Mouse (Mus musculus): ENCODE results near the gene Immt. TPM values are rescaled to one million over a fixed set of nuclear protein-coding genes. Genes with fewer than 3 reads are reported as not detected.

The Immt gene
- 310 and 335 TPM in 2 replicates for polyA plus RNA-seq (2015; fragmentation: Nextera tagmentation; extraction: Ambion mirVana)

- Histone ChIP-seq H3K4me2 (peak within 1 kb of the TSS; percentile 64), H3K36me3 (peaks cover 22% of the 10 kb centered on the region), H3K27ac (peak within 1 kb of the TSS; percentile 93), H3K27me3 (no peaks in the 10 kb centered on the region), H3K4me1 (replicated peaks) (peaks cover 15% of the 10 kb centered on the region), H3K9ac (peak within 1 kb of the TSS; percentile 76), H3K9me3 (replicated peaks) (no peaks in the 10 kb centered on the region), H3K4me3 (peak within 1 kb of the TSS; percentile 73)
- under 1% methylated on average over 64 of the region's 64 CpGs for WGBS
- peak; percentile 99 for ATAC-seq (replicated peaks; ENCODE audit: insufficient number of reproducible peaks, insufficient read depth, low FRiP score, low read depth)
Measured at GRCm38 (mm10) chr6:71830690-71831580, at the start of gene Immt. Gene Immt (plus strand): TSS chr6:71831331.

DNA sequence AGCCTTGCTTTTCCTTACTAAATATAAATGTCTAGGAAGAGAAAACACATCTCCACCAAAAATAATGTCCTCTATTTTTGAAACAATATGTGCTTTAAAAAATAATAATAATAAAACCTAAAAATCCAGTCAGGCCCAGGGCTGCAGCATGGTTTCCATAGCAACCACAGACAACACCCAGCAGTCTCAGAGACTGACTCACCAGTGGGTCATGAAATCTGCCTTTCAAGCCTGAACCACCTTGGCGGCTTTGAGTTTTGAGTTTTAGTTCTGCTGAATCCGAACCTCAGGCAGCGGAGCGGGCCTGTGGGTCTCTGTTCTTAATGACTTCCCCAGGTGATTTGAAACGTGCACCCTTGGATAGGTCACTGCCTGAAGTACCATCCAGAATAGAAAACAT, 48.0 kb upstream of the Immt start:
- H3K9me3 ChIP-seq (replicated peaks) = no peaks in the 10 kb centered on the region
- no peak overlapping the region for H3K4me3 ChIP-seq
- peaks cover 6% of the 10 kb centered on the region; the same call in 1 of the 2 replicates for H3K36me3 ChIP-seq
- no peaks in the 10 kb centered on the region for H3K27me3 ChIP-seq
- no peak overlapping the region for H3K27ac ChIP-seq
- no peak overlapping the region for H3K9ac ChIP-seq
- 90% methylated on average over 5 of the region's 5 CpGs for WGBS
- H3K4me1 ChIP-seq (replicated peaks) = peaks cover 12% of the 10 kb centered on the region
- no peak overlapping the region for H3K4me2 ChIP-seq
- no peak for ATAC-seq (replicated peaks; ENCODE audit: insufficient number of reproducible peaks, insufficient read depth, low FRiP score, low read depth)

DNA sequence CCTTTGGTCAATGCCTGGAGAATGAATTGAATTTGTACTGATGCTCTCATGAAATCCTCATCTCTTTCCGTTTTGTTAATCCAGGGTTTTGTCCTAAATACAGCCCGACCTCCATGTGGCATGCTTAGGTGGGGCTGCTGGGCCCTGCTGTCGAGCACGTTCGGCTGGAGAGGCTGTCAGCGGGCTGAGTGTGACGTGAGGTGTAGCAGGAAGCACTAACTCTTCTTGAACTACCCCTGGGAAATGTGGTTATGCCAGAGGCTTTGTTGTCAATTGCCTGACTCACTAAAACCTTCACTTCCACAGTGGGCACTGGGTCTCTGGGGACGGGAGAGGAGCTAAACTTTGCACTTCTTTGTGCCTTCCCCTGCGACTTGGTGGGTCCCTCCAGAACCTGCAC, 42.8 kb upstream of the Immt start:
- H3K4me3 ChIP-seq = no peak overlapping the region
- no peak overlapping the region for H3K9ac ChIP-seq
- no peaks in the 10 kb centered on the region for H3K9me3 ChIP-seq (replicated peaks)
- peak; percentile 70; the same call in 1 of the 2 replicates for ATAC-seq (replicated peaks; ENCODE audit: insufficient number of reproducible peaks, insufficient read depth, low FRiP score, low read depth)
- peak overlapping the region; percentile 6; the same call in 1 of the 2 replicates for H3K27ac ChIP-seq
- WGBS = 31% methylated on average over 9 of the region's 9 CpGs
- no peak overlapping the region for H3K4me2 ChIP-seq
- peaks cover 12% of the 10 kb centered on the region; the same call in 1 of the 2 replicates for H3K4me1 ChIP-seq (replicated peaks)
- H3K36me3 ChIP-seq = peaks cover 6% of the 10 kb centered on the region; the same call in 1 of the 2 replicates
- H3K27me3 ChIP-seq = no peaks in the 10 kb centered on the region

DNA sequence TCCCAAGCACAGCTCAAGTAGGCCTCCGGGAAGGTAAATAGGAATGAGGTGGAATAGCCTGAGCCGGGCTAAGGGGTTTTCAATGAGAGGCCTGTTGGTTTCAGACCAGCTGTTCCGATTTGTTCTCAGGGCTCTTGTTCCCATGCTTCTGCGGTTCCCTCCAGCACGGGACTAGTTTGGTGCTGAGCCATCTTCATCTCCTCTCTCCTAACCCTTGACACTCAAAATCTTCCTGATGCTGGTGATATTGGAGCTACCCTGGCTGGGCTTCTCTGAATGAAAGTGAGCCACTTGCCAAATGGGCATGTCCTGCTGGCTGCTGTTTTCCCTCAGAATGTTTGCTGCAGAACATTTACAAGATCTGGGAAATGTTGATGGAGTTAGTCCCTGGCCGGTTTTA, 39.4 kb upstream of the Immt start:
- Histone ChIP-seq H3K4me3 (no peak overlapping the region), H3K4me1 (replicated peaks) (peaks cover 13% of the 10 kb centered on the region; the same call in 1 of the 2 replicates), H3K36me3 (no peaks in the 10 kb centered on the region; the same call in 1 of the 2 replicates), H3K27me3 (no peaks in the 10 kb centered on the region), H3K9ac (no peak overlapping the region), H3K9me3 (replicated peaks) (no peaks in the 10 kb centered on the region), H3K27ac (no peak overlapping the region), H3K4me2 (no peak overlapping the region)
- 87% methylated on average over 6 of the region's 6 CpGs for WGBS
- ATAC-seq (replicated peaks; ENCODE audit: insufficient number of reproducible peaks, insufficient read depth, low FRiP score, low read depth) = no peak

- Histone ChIP-seq H3K4me3 (no peak overlapping the region), H3K4me2 (no peak overlapping the region), H3K9me3 (replicated peaks) (no peaks in the 10 kb centered on the region), H3K4me1 (replicated peaks) (peaks cover 9% of the 10 kb centered on the region), H3K27ac (no peak overlapping the region), H3K27me3 (no peaks in the 10 kb centered on the region), H3K9ac (no peak overlapping the region), H3K36me3 (no peaks in the 10 kb centered on the region; the same call in 1 of the 2 replicates)
- WGBS = 66% methylated on average over 3 of the region's 3 CpGs
- ATAC-seq (replicated peaks; ENCODE audit: insufficient number of reproducible peaks, insufficient read depth, low FRiP score, low read depth) = no peak
Measured at GRCm38 (mm10) chr6:71799391-71799790, 31.7 kb upstream of the Immt start.

DNA sequence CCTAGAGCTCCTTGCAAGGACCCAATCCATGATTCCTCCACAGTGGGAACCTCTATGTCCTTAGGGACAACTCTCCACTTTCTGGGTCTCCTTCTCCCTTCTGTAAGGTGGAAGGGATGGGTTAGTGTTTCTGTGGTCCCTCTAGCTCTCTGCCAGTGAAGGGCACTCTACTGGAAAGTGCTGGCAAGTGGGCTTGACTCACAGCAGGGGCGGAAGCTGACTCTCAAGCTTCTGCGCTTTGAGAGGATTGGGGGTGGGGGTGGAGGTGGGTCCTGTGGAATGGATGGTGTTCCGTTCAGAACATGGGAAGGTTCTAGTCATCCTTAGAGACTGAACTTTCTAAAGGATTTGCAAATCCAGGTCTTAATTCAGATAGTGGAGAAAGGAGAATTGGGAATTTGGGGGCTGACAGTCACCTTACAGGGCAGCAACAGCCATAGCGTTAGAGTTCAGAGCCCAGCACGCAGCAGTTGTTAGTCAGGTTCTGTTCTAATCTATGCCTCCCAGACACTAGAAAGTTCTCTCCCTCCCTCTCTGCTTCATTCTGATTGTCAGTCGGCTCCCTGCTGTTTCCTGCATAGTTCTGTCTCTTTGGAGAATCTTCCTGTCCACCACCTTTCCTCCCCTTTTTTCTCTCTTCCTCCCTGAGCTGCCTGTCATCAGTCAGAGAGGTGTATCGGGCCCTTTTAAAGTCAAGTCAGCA, 30.0 kb upstream of the Immt start:
- H3K4me1 ChIP-seq (replicated peaks) = peaks cover 26% of the 10 kb centered on the region
- H3K9me3 ChIP-seq (replicated peaks) = no peaks in the 10 kb centered on the region
- 59% methylated on average over 7 of the region's 7 CpGs for WGBS
- H3K27me3 ChIP-seq = no peaks in the 10 kb centered on the region
- no peak overlapping the region for H3K27ac ChIP-seq
- no peaks in the 10 kb centered on the region for H3K36me3 ChIP-seq
- H3K9ac ChIP-seq = no peak overlapping the region
- no peak for ATAC-seq (replicated peaks; ENCODE audit: insufficient number of reproducible peaks, insufficient read depth, low FRiP score, low read depth)
- H3K4me3 ChIP-seq = no peak overlapping the region
- H3K4me2 ChIP-seq = no peak overlapping the region

DNA sequence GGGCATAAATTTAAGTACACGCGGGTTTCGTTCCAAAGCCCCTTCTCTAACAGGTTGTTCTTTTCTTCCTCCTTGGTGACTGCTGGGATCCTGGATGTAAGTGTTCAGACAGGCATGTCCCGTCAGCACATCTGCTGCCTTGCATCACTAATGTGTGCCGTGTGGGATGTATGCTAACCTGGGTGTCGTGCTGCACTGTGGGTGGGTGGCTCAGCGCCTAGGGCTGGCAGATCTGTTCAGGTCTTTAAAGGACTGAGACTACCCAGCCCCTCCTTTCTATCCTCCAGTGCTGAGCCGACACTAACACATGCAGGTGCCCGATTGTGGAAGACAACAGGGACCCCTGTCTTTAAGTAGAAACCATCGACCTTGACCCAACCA, 29.4 kb upstream of the Immt start:
- Histone ChIP-seq H3K4me1 (replicated peaks) (peaks cover 25% of the 10 kb centered on the region), H3K27me3 (no peaks in the 10 kb centered on the region), H3K36me3 (no peaks in the 10 kb centered on the region), H3K4me3 (no peak overlapping the region), H3K4me2 (no peak overlapping the region), H3K9ac (no peak overlapping the region), H3K27ac (no peak overlapping the region), H3K9me3 (replicated peaks) (no peaks in the 10 kb centered on the region)
- 64% methylated on average over 10 of the region's 10 CpGs for WGBS
- no peak for ATAC-seq (replicated peaks; ENCODE audit: insufficient number of reproducible peaks, insufficient read depth, low FRiP score, low read depth)

DNA sequence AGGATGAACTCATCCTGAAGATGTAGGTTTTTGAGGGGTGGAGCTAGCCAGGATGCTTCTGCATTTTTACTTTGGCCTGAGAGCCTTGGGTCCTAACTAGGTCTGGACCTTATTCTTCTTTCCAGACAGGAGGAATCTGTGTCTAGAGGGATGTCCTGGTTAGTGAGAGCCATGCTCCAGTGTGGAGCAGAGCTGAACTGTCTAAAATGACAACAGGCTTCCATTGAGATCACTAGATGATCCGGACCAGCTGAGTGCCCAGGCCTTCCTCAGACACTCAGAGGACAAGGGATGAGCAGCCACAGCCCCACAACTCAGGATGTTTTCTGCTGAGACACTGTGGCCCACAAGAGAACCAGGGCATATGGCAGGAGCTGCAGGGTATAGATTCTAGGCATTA, 27.5 kb upstream of the Immt start:
- Histone ChIP-seq H3K9ac (no peak overlapping the region), H3K27me3 (no peaks in the 10 kb centered on the region), H3K4me1 (replicated peaks) (peaks cover 23% of the 10 kb centered on the region), H3K36me3 (no peaks in the 10 kb centered on the region), H3K9me3 (replicated peaks) (no peaks in the 10 kb centered on the region), H3K27ac (peak overlapping the region; percentile 86), H3K4me3 (no peak overlapping the region), H3K4me2 (no peak overlapping the region)
- ATAC-seq (replicated peaks; ENCODE audit: insufficient number of reproducible peaks, insufficient read depth, low FRiP score, low read depth) = no peak
- 78% methylated on average over 1 of the region's 1 CpGs for WGBS

DNA sequence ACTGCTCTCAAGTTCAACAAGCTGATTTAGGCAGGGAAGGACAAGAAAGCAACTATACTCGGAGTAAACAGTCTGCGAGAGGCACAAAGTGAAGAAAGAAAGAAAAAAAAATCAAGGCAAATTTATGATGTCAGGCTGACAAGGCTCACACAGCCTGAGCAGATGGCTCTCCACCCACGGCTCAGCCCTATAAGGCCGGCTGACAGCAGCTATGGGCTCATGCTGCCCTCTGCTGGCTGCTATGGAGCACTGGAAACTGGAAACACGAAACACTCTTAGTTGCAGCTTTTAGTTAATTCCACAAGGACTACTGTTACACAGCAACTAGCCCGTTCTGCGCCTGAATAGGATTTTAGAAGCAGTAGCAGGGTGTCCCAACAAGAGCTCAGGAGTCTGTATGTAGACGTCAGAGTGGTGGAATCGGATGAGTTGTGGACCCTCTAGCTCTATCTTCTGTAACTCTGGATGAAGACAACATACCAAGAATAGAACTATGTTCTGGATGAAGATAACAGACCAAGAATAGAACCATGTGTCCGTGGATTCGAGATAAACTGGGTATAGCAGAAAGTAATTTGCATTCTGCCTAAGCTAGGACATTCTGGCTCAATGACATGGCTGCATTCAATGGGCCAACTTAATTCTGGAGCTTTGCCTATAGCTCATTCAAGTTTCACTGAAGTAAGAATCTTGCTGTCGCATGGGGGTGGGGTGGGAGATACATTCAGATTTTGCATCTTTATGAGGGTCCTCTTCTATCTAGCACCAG, 26.9 kb upstream of the Immt start:
- no peaks in the 10 kb centered on the region for H3K9me3 ChIP-seq (replicated peaks)
- H3K9ac ChIP-seq = no peak overlapping the region
- no peaks in the 10 kb centered on the region for H3K36me3 ChIP-seq
- H3K27me3 ChIP-seq = no peaks in the 10 kb centered on the region
- ATAC-seq (replicated peaks; ENCODE audit: insufficient number of reproducible peaks, insufficient read depth, low FRiP score, low read depth) = peak; percentile 81
- H3K4me2 ChIP-seq = peak overlapping the region; percentile 49
- H3K4me3 ChIP-seq = no peak overlapping the region; the same call in 1 of the 2 replicates
- H3K27ac ChIP-seq = peak overlapping the region; percentile 86
- 11% methylated on average over 12 of the region's 12 CpGs for WGBS
- H3K4me1 ChIP-seq (replicated peaks) = peaks cover 23% of the 10 kb centered on the region

DNA sequence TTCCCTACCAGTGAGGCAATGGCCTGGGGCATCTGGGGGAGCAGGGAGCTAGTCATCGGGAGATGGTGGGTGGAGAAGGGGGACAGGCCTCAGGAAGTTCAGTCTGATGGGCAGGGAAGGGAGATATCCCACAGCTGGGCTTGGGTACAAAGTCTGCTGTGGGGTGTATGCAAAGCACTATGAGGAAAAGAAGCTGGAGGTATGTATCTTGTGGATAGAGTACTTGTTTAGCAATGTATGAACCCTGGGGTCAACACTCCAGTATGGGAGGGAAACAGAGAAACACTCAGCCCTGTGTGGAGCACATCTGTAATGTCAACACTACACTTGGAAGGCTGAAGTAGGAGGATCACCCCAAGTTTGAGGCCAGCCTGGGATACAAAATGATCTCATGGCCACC, 24.4 kb upstream of the Immt start:
- Histone ChIP-seq H3K27me3 (no peaks in the 10 kb centered on the region), H3K9ac (no peak overlapping the region), H3K9me3 (replicated peaks) (no peaks in the 10 kb centered on the region), H3K4me1 (replicated peaks) (peaks cover 23% of the 10 kb centered on the region), H3K36me3 (peaks cover 8% of the 10 kb centered on the region; the same call in 1 of the 2 replicates), H3K4me3 (no peak overlapping the region), H3K4me2 (no peak overlapping the region), H3K27ac (no peak overlapping the region)
- 80% methylated on average over 1 of the region's 1 CpGs for WGBS
- no peak for ATAC-seq (replicated peaks; ENCODE audit: insufficient number of reproducible peaks, insufficient read depth, low FRiP score, low read depth)

DNA sequence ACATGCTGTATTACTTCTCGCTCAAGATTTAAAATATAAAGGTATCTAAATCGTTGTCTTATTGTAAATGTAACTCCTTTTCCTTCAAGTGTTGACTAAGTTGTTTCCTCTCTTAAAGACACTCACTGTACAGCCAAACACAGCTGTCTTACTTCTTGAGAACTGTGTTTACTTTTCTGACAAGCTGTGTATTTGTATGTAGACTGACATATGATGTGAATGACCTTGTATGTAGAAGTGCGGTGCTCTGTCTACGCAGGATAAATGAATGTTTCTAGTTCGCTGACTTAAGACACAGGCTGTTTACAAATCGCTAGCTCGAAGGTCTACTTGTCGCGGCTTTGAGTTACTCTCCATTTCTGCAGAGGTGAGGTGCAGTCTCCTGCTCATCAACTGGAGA, 21.2 kb upstream of the Immt start:
- H3K4me2 ChIP-seq = no peak overlapping the region
- no peak overlapping the region for H3K27ac ChIP-seq
- no peak overlapping the region for H3K4me3 ChIP-seq
- H3K4me1 ChIP-seq (replicated peaks) = peaks cover 12% of the 10 kb centered on the region
- no peak for ATAC-seq (replicated peaks; ENCODE audit: insufficient number of reproducible peaks, insufficient read depth, low FRiP score, low read depth)
- no peak overlapping the region for H3K9ac ChIP-seq
- H3K36me3 ChIP-seq = peaks cover 28% of the 10 kb centered on the region
- H3K27me3 ChIP-seq = no peaks in the 10 kb centered on the region
- WGBS = 90% methylated on average over 9 of the region's 9 CpGs
- H3K9me3 ChIP-seq (replicated peaks) = no peaks in the 10 kb centered on the region
